Mouse (Mus musculus): ENCODE measurements around the gene Ifitm6. TPM values are rescaled to one million over a fixed set of nuclear protein-coding genes. Genes with fewer than 3 reads are reported as not detected.

Ifitm6 gene
- polyA plus RNA-seq, 1 experiment from 2014 or later, result 0.93 TPM

DNA sequence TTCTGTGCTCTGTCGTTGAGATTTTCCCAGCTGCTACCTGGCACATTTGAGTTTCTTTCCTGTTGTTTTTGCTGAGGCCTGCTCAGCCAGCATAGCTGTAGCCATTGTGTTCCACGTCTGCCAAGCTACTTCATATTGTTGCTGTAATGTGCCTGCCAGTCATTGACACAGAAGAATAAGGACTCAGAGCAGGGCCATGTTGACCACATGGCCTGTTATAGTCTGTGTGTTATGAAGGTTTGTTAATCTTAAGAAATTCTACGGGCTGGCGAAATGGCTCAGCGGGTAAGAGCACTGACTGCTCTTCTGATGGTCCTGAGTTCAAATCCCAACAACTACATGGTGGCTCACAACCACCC, 9.0 kb upstream of the Ifitm6 start:
- H3K9ac ChIP-seq (ENCODE audit: low read depth, low read length), result no peak overlapping the region
- 67% methylated on average over 5 of the region's 5 CpGs for WGBS
- no peak for ATAC-seq
- no peaks in the 10 kb centered on the region for H3K36me3 ChIP-seq (ENCODE audit: control insufficient read depth, insufficient read depth)
- H3K27me3 ChIP-seq (replicated peaks; ENCODE audit: control insufficient read depth, insufficient read depth, low read length), result no peaks in the 10 kb centered on the region
- H3K9me3 ChIP-seq (ENCODE audit: control insufficient read depth), result no peaks in the 10 kb centered on the region
- H3K4me3 ChIP-seq (ENCODE audit: low read depth, low read length), result no peak overlapping the region
- no peak for TF ChIP-seq CTCF (IDR thresholded peaks at IDR 0.05; ENCODE audit: low read depth)
- H3K4me1 ChIP-seq (replicated peaks; ENCODE audit: control insufficient read depth, insufficient read depth, low read length), result peaks cover 8% of the 10 kb centered on the region; the same call in 1 of the 2 replicates
- H3K4me2 ChIP-seq (replicated peaks; ENCODE audit: low read depth), result no peak overlapping the region
- H3K27ac ChIP-seq (ENCODE audit: low read depth, low read length), result no peak overlapping the region

GRCm38 (mm10) chr7:141026097-141026739, 8.5 kb upstream of the Ifitm6 start:
- Histone ChIP-seq H3K4me3 (ENCODE audit: low read depth, low read length) (no peak overlapping the region), H3K4me2 (replicated peaks; ENCODE audit: low read depth) (no peak overlapping the region), H3K27me3 (replicated peaks; ENCODE audit: control insufficient read depth, insufficient read depth, low read length) (no peaks in the 10 kb centered on the region), H3K36me3 (ENCODE audit: control insufficient read depth, insufficient read depth) (no peaks in the 10 kb centered on the region), H3K4me1 (replicated peaks; ENCODE audit: control insufficient read depth, insufficient read depth, low read length) (peaks cover 8% of the 10 kb centered on the region; the same call in 1 of the 2 replicates), H3K27ac (ENCODE audit: low read depth, low read length) (no peak overlapping the region), H3K9me3 (ENCODE audit: control insufficient read depth) (no peaks in the 10 kb centered on the region), H3K9ac (ENCODE audit: low read depth, low read length) (no peak overlapping the region)
- no peak for ATAC-seq
- no peak for TF ChIP-seq CTCF (IDR thresholded peaks at IDR 0.05; ENCODE audit: low read depth)
- WGBS, result 49% methylated on average over 6 of the region's 6 CpGs

DNA sequence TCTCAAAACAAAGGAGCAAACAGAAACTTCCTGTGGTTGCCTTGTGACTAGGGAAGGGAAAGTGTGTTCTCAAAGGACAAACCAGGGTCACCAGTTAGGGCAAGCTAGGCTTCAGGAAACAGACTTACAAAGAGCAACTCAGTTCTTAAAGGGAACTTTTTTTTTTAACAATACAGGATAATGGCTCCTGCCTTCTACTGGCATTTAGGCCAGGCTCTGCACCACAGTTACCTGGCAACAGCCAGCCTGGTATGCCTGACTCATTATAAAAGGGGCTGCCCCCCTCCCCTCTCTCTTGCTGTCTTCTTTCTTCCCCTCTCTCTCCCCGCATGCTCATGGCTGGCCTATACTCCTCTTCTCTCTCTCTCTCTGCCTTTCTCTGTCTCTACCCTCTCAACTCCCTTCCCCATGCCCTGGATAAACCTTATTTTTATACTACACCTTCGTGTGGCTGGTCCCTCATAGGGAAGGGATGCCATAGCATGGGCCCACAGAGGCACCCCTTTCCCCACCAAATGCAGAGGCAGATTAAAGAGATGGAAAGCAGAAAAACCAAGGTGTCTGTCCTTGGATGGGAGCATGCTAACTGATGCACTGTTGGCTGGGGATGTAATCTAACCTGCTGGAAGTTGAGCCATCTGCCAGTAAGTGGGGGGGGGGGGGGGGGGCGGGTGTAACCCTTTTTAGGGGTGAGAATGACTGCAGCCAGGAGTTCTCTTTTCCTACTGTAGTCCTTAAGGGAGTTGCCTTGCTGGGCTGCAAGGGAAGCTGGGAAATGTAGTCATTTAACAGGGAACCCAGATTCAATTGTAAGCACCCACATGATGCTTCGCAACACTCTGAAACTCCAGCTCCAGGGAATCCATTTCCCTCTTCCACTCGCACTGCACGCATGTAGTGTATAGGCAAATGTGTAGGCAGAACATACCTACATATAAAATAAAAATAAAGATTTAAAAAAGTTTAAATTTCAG, 7.4 kb upstream of the Ifitm6 start:
- Histone ChIP-seq H3K27me3 (replicated peaks; ENCODE audit: control insufficient read depth, insufficient read depth, low read length) (no peaks in the 10 kb centered on the region), H3K27ac (ENCODE audit: low read depth, low read length) (no peak overlapping the region; the same call in 1 of the 2 replicates)
- no peak for ATAC-seq

DNA sequence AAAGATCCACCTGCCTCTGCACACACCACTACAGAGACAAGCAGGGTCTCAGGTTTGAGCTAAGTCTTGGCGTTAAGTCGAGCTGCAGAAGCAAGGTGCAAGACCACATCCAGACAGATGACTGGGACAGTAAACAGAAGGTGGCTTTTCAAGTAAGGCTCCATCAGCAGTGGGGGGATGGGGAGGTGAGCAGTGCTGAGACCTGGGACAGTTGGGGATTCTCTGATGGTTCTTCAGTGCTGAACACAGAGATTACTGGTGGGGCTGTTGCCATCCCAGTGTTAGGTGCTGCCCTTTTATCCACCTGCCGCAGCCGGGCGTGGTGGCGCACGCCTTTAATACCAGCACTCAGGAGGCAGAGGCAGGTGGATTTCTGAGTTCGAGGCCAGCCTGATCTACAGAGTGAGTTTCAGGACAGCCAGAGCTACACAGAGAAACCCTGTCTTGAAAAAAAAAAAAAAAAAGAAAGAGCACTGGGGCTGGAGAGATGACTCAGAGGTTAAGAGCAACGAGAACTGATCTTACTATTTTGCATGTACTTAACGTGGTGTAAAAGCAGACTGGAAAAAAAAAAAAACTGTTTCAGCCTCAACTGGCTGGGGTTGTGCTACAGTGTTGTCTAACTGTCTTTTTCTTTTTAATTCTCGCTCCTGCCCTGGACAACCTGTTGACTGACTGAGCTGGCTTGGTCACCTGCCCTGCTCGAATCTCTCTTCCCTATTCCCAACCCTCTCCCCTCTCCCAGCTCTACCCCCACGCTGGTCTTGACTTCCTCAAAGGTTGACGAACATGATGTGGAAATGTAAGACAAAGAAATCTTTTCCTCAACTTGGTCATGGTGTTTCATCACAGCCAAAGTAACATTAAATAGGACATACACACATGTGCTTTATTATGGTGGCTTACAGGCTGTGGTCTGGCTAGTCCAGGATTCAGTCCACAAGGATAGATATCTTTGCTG, 4.0 kb upstream of the Ifitm6 start:
- Histone ChIP-seq H3K27ac (ENCODE audit: low read depth, low read length) (no peak overlapping the region), H3K4me1 (replicated peaks; ENCODE audit: control insufficient read depth, insufficient read depth, low read length) (peaks cover 8% of the 10 kb centered on the region; the same call in 1 of the 2 replicates), H3K27me3 (replicated peaks; ENCODE audit: control insufficient read depth, insufficient read depth, low read length) (no peaks in the 10 kb centered on the region), H3K36me3 (ENCODE audit: control insufficient read depth, insufficient read depth) (no peaks in the 10 kb centered on the region), H3K9me3 (ENCODE audit: control insufficient read depth) (no peaks in the 10 kb centered on the region), H3K9ac (ENCODE audit: low read depth, low read length) (no peak overlapping the region), H3K4me2 (replicated peaks; ENCODE audit: low read depth) (no peak overlapping the region), H3K4me3 (ENCODE audit: low read depth, low read length) (no peak overlapping the region)
- no peak for ATAC-seq
- no peak for TF ChIP-seq CTCF (IDR thresholded peaks at IDR 0.05; ENCODE audit: low read depth)
- 78% methylated on average over 14 of the region's 14 CpGs for WGBS

More for the DNA sequence above, 7.4 kb upstream of the Ifitm6 start:
- Histone ChIP-seq H3K4me1 (replicated peaks; ENCODE audit: control insufficient read depth, insufficient read depth, low read length) (peaks cover 8% of the 10 kb centered on the region; the same call in 1 of the 2 replicates), H3K36me3 (ENCODE audit: control insufficient read depth, insufficient read depth) (no peaks in the 10 kb centered on the region), H3K4me2 (replicated peaks; ENCODE audit: low read depth) (no peak overlapping the region), H3K9me3 (ENCODE audit: control insufficient read depth) (no peaks in the 10 kb centered on the region), H3K4me3 (ENCODE audit: low read depth, low read length) (no peak overlapping the region), H3K9ac (ENCODE audit: low read depth, low read length) (no peak overlapping the region)
- no peak for TF ChIP-seq CTCF (IDR thresholded peaks at IDR 0.05; ENCODE audit: low read depth)
- WGBS, result 56% methylated on average over 6 of the region's 6 CpGs

GRCm38 (mm10) chr7:141019028-141019427, 1.3 kb upstream of the Ifitm6 start:
- TF ChIP-seq CTCF (IDR thresholded peaks at IDR 0.05; ENCODE audit: low read depth), result no peak
- Histone ChIP-seq H3K4me2 (replicated peaks; ENCODE audit: low read depth) (no peak overlapping the region), H3K9ac (ENCODE audit: low read depth, low read length) (no peak overlapping the region), H3K27ac (ENCODE audit: low read depth, low read length) (no peak overlapping the region), H3K27me3 (replicated peaks; ENCODE audit: control insufficient read depth, insufficient read depth, low read length) (no peaks in the 10 kb centered on the region), H3K4me3 (ENCODE audit: low read depth, low read length) (no peak overlapping the region), H3K9me3 (ENCODE audit: control insufficient read depth) (no peaks in the 10 kb centered on the region), H3K36me3 (ENCODE audit: control insufficient read depth, insufficient read depth) (no peaks in the 10 kb centered on the region), H3K4me1 (replicated peaks; ENCODE audit: control insufficient read depth, insufficient read depth, low read length) (no peaks in the 10 kb centered on the region)
- no peak for ATAC-seq
- WGBS, result 96% methylated on average over 5 of the region's 5 CpGs

Measured in intestine, postnatal 0 days (tissue).